Mouse (Mus musculus) heart, adult 18-20 months (tissue): ENCODE measurements around the gene Rapgef4. TPM values are rescaled to one million over a fixed set of nuclear protein-coding genes. Genes with fewer than 3 reads are reported as not detected.
"Not testable (repeated sequence)": the region's sequence is repeated elsewhere in the genome, so short reads cannot be mapped to it uniquely, and the experiment has no call there.

Experiments used
- DNase-seq, 2 experiments: peaks; one replicate each; pipeline ENCODE4 v3.0.0; 2021 to 2022; ENCODE audit warnings: mixed read lengths in 1 of 2
- total RNA-seq, 2 experiments: library from RNA; stranded (reverse); gene quantifications; 2 replicates each; pipeline ENCODE4 v1.2.3; 2021

Gene Rapgef4
- total RNA-seq, 2 experiments from 2014 or later, result 26.4 to 29.1 TPM

- no peak for DNase-seq
Observed at GRCm38 (mm10) chr2:72029081-72029480, 48.0 kb downstream of the Rapgef4 start.

GRCm38 (mm10) chr2:72029586-72030144 lies 48.6 kb downstream of the Rapgef4 start:
- DNase-seq, result no peak

- DNase-seq, result no peak
Observed at GRCm38 (mm10) chr2:72031717-72032116, 50.7 kb downstream of the Rapgef4 start.

- DNase-seq, result peak; percentile 6 to 46
Observed at GRCm38 (mm10) chr2:72035616-72036015, 54.6 kb downstream of the Rapgef4 start.

GRCm38 (mm10) chr2:72037357-72037756 lies 56.3 kb downstream of the Rapgef4 start:
- no peak for DNase-seq

GRCm38 (mm10) chr2:72038235-72038634 lies 57.2 kb downstream of the Rapgef4 start:
- DNase-seq, result peak; percentile 82 to 94

GRCm38 (mm10) chr2:72038651-72039251 lies 57.7 kb downstream of the Rapgef4 start:
- DNase-seq, result peak; percentile 54 to 64

GRCm38 (mm10) chr2:72039522-72040045 lies 58.5 kb downstream of the Rapgef4 start:
- DNase-seq, result no peak

- no peak for DNase-seq
Observed at GRCm38 (mm10) chr2:72041087-72041486, 60.0 kb downstream of the Rapgef4 start.

- no peak for DNase-seq
Observed at GRCm38 (mm10) chr2:72042093-72042492, 61.1 kb downstream of the Rapgef4 start.

- DNase-seq, result peak; percentile 16 to 18
Observed at GRCm38 (mm10) chr2:72044191-72044590, 63.2 kb downstream of the Rapgef4 start.

GRCm38 (mm10) chr2:72045024-72045423 lies 64.0 kb downstream of the Rapgef4 start:
- no peak for DNase-seq

GRCm38 (mm10) chr2:72045659-72046058 lies 64.6 kb downstream of the Rapgef4 start:
- no peak for DNase-seq

GRCm38 (mm10) chr2:72050451-72050850 lies 69.4 kb downstream of the Rapgef4 start:
- no peak for DNase-seq

GRCm38 (mm10) chr2:72054280-72054679 lies 73.2 kb downstream of the Rapgef4 start:
- peak; percentile 49 to 76 for DNase-seq

GRCm38 (mm10) chr2:72054736-72055135 lies 73.7 kb downstream of the Rapgef4 start:
- peak; percentile 26 to 42 for DNase-seq

- DNase-seq, result no peak
Observed at GRCm38 (mm10) chr2:72055476-72055875, 74.4 kb downstream of the Rapgef4 start.

GRCm38 (mm10) chr2:72056081-72056874 lies 75.2 kb downstream of the Rapgef4 start:
- peak; percentile 15 to 48 for DNase-seq

- DNase-seq, result no peak
Observed at GRCm38 (mm10) chr2:72062931-72063330, 81.9 kb downstream of the Rapgef4 start.

- DNase-seq, result no peak
Observed at GRCm38 (mm10) chr2:72068505-72068904, 87.5 kb downstream of the Rapgef4 start.

GRCm38 (mm10) chr2:72070086-72070485 lies 89.0 kb downstream of the Rapgef4 start:
- peak in 1 of 2 experiments; percentile 71 for DNase-seq

- not testable (repeated sequence) for DNase-seq
Observed at GRCm38 (mm10) chr2:72073121-72073520, 92.1 kb downstream of the Rapgef4 start.

GRCm38 (mm10) chr2:72074999-72075561 lies 94.0 kb downstream of the Rapgef4 start:
- no peak for DNase-seq
